Mouse (Mus musculus): ENCODE data around the gene Olfr811.

Gene Olfr811

DNA sequence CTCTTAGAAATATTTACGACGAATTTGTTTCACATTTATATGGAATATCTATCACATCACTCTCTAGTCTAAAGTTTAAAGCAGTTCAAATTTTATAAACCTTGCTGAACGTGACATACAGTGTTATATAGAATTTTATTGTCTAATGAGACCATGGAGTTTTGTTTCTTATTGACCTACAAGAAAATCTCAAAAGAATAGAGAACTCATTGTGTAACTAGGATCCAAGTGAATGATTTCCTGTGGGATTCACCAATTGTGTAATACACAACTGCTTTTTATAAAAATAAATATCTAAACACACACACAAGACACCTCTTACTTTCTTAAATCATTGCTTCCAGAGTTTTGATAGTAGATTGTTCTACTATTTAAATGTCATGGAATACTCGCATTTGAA lies at the start of gene Olfr811:
TSS of gene Olfr811 (minus strand) at position 101 of the 400 bp plus-strand sequence.
- no peak for DNase-seq

DNA sequence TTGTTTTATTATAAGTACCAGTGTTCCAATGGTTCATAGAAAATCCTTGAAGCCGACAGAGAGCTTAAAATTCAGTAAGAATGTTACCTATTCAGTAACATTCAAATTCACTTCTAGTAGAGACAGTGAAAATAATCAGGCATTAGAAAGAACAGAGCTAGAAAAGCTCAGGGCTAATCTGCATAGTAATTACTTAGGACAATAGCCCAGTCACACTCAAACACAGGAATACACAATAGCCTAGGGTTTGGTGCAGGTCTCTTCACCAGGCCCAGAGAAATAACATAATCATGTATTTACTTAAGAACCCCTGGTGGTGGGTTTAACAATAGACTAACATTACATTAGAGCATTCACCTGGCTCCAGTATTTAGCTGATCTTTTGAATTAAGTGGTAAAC lies 43.1 kb upstream of the Olfr811 start:
- DNase-seq = no peak

DNA sequence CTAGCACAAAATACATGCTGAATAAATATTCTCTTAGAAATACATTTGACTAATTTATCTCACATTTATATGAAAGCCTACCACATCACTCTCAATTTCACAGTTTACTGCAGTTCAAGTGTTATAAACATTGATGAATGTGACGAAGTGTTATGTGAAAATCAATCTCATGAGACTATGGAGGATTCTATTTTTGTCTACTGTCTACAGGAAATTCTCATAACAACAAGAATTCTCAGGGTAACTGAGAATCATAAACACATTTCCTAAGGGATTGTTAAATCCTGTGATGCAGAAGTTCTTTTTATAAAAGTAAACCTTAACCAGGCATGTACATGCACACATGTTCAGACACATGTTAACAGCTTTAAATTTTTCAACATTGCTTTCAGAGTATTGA lies 41.8 kb upstream of the Olfr811 start, which contains the start of gene Olfr812:
TSS of gene Olfr812 (minus strand) at position 101 of the 400 bp plus-strand sequence.
- no peak for DNase-seq

DNA sequence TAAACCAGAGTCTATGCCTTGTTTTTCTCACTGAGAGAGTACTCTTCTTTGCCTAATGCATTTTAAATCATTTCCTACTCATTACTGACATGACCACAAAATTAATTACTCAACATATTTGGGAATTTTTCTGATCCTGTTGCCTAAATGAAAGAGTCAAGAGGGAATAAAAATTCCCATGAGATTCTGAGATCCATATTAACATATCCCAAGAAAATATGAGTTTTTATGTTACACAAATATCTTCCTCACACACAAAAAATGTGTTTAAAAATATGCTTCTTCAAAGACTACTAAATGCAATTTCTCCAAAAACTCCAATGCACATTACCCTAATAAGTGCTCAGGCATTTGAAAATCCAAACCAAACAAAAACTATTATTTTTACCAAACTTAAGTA lies 9.4 kb downstream of the Olfr811 start, which contains the start of gene Olfr810:
TSS of gene Olfr810 (minus strand) at position 101 of the 400 bp plus-strand sequence.
- DNase-seq = no peak

GRCm38 (mm10) chr10:129778123-129778522 lies 26.1 kb downstream of the Olfr811 start:
- DNase-seq = no peak

GRCm38 (mm10) chr10:129774338-129774737 lies 29.9 kb downstream of the Olfr811 start, which contains the start of gene Olfr809:
Gene Olfr809, plus strand, starts transcription at chr10:129774638.
- DNase-seq = no peak

DNA sequence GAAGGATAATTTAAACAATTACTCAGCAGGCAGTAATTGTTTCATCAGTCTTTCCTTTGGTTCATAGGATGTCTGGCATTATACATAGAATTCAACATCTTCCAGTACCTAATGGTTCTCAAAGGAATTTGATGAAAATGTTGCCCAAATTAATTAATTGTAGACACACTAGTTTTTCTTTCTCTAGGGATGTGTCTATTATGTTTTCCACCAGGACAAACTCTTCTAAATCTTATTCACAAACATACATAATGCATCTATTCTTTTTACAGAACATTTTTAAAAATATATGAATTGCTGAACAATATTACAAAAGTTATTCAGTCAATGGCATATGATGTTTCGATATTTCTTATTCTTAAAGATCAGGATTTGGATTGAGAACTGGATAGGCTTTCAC lies 39.0 kb downstream of the Olfr811 start, which contains the start of gene Olfr808:
TSS of gene Olfr808 (plus strand) at position 301 of the 400 bp plus-strand sequence.
- DNase-seq = no peak

DNA sequence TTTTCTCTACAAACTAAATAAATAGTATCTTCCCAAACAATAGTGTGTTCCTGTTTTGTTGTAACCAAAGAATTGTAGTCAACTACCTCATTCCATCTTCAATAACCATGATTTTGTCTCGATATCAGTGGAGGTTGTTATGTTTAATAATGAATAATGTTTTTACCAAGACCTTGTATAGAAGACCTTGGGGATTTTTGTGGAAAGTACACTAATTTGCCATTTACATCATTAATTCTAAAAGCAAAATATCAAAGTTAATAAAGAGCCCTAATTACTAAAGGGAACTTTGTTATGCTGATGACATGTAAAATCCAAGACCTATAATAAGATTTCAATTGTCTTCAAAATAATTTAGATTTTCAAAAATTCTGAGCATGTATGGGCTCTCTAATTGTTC lies 46.5 kb downstream of the Olfr811 start, which contains the start of gene Olfr807:
TSS of gene Olfr807 (minus strand) at position 101 of the 400 bp plus-strand sequence.
- no peak for DNase-seq

Data from cerebellum, adult 11 months (tissue).